Mouse (Mus musculus) megakaryocyte, adult 5-6 weeks (primary cell): ENCODE data around the gene B830017H08Rik. TPM values are rescaled to one million over a fixed set of nuclear protein-coding genes. Genes with fewer than 3 reads are reported as not detected.
A peak's percentile ranks its signal among the peaks of the same experiment; 100 is the strongest.

ENCODE experiments used
- ATAC-seq: 2 replicates; pipeline ENCODE4 v1.8.0; 2016; ENCODE audit warnings: mild to moderate bottlenecking, inconsistent platforms; ENCODE audit not compliant: poor library complexity, severe bottlenecking
- total RNA-seq, 2 experiments: library from RNA; stranded (forward) in 1 of 2; stranded (reverse) in 1 of 2; fragments of 153-499, 151-499 nt in 1 of 2; fragments of 221-1000, 200-1000 nt in 1 of 2; gene quantifications; 2 replicates each; pipeline versions ENCODE4 v1.2.3 to v1.2.4; 2015 to 2017

Gene B830017H08Rik
- total RNA-seq, 2 experiments from 2014 or later = not detected

GRCm38 (mm10) chr16:17807192-17808009 lies 25.5 kb upstream of the B830017H08Rik start:
- ATAC-seq = peak; percentile 86

- ATAC-seq = no peak
These were observed 23.8 kb upstream of the B830017H08Rik start for GRCm38 (mm10) chr16:17809125-17809524.

- no peak for ATAC-seq
These were observed 23.2 kb upstream of the B830017H08Rik start for GRCm38 (mm10) chr16:17809711-17810110.

GRCm38 (mm10) chr16:17812120-17812519 lies 20.8 kb upstream of the B830017H08Rik start:
- no peak for ATAC-seq

- no peak for ATAC-seq
These were observed 19.7 kb upstream of the B830017H08Rik start for GRCm38 (mm10) chr16:17813173-17813572.

- ATAC-seq = peak; percentile 90
These were observed 17.2 kb upstream of the B830017H08Rik start for GRCm38 (mm10) chr16:17815411-17816402.

GRCm38 (mm10) chr16:17816528-17816927 lies 16.4 kb upstream of the B830017H08Rik start:
- ATAC-seq = no peak

GRCm38 (mm10) chr16:17826500-17826899 lies 6.4 kb upstream of the B830017H08Rik start:
- ATAC-seq = no peak

- no peak for ATAC-seq
These were observed 4.7 kb upstream of the B830017H08Rik start for GRCm38 (mm10) chr16:17828229-17828628.

- no peak for ATAC-seq
These were observed 4.1 kb upstream of the B830017H08Rik start for GRCm38 (mm10) chr16:17828867-17829266.

- no peak for ATAC-seq
These were observed 2.3 kb upstream of the B830017H08Rik start for GRCm38 (mm10) chr16:17830385-17831178.

- no peak for ATAC-seq
These were observed 1.1 kb upstream of the B830017H08Rik start for GRCm38 (mm10) chr16:17831781-17832180.

- no peak for ATAC-seq
These were observed 380 bp downstream of the B830017H08Rik start for GRCm38 (mm10) chr16:17833321-17833680.

GRCm38 (mm10) chr16:17833681-17834399 lies 919 bp downstream of the B830017H08Rik start:
- no peak for ATAC-seq

GRCm38 (mm10) chr16:17834543-17834942 lies 1.6 kb downstream of the B830017H08Rik start:
- no peak for ATAC-seq

GRCm38 (mm10) chr16:17835481-17835880 lies 2.6 kb downstream of the B830017H08Rik start:
- no peak for ATAC-seq

GRCm38 (mm10) chr16:17838051-17838450 lies 5.1 kb downstream of the B830017H08Rik start, which contains the start of gene Car15:
Gene Car15 (minus strand): TSS chr16:17838364.
- ATAC-seq = no peak

- ATAC-seq = no peak
These were observed 7.1 kb downstream of the B830017H08Rik start for GRCm38 (mm10) chr16:17839976-17840375.

- no peak for ATAC-seq
These were observed 9.5 kb downstream of the B830017H08Rik start for GRCm38 (mm10) chr16:17842437-17842836.
